ENCODE assay signal across 20 mouse cellular contexts in the genomic region with DNA sequence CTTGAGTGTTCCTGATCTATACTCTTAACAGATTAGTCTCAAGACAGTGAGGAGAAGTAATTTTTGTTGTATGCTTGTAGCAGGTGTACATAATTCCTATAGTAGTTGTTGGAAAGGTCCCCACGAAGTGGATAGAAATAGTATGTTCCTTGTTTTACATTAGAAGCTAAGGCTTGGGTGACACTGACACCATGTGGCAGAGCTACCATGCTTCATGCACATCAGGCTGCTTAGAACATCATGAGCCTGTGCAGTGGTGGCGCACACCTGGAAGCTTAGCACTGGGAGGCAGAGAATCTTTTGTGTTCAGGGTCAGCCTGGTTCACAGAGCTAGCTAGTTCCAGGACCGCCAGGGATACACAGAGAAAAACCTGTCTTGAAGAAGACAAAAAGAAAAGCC. TPM values are rescaled to one million over a fixed set of nuclear protein-coding genes. Genes with fewer than 3 reads are reported as not detected.
DNase-seq lines count a peak whose midpoint lies in the region; ATAC-seq and TF ChIP-seq lines count a peak whose summit lies in the region.
"Had no signal": no experiment of that assay in that cellular context is flagged by ENCODE, and none has a peak within 500 bp of the region (broad histone marks: within the 10 kb centered on the region; RNA-seq: fewer than 3 reads in every experiment).

No protein-coding gene starts in this region.

- no peak for ATAC-seq in lung, postnatal 0 days
- no peak for ATAC-seq in stomach, postnatal 0 days (ENCODE audit: low FRiP score, low TSS enrichment)

- peak; percentile 24; the same call in 1 of the 2 replicates for TF ChIP-seq CTCF in cerebellum, adult 2 months (IDR thresholded peaks at IDR 0.05; ENCODE audit: borderline replicate concordance, insufficient read depth, low read depth, low read length)
- TF ChIP-seq CTCF in kidney, adult 2 months (conservative IDR thresholded peaks at IDR 0.05; ENCODE audit: insufficient read depth, insufficient read length, low read depth, low read length): peak; percentile 39; the same call in 1 of the 2 replicates
- TF ChIP-seq CTCF in lung, postnatal 0 days (IDR thresholded peaks at IDR 0.05): peak; percentile 46
- peak; percentile 55 for TF ChIP-seq CTCF in stomach, postnatal 0 days (IDR thresholded peaks at IDR 0.05; ENCODE audit: low read depth)

- TF ChIP-seq EP300 in lung, postnatal 0 days (IDR thresholded peaks at IDR 0.05): no peak
- TF ChIP-seq EP300 in stomach, postnatal 0 days (optimal IDR thresholded peaks at IDR 0.05): no peak

- no peak overlapping the region for H3K4me2 ChIP-seq in lung, postnatal 0 days (replicated peaks; ENCODE audit: low read depth, low read length)
- no peak overlapping the region for H3K4me2 ChIP-seq in stomach, postnatal 0 days (replicated peaks; ENCODE audit: low read depth)
- H3K4me2 ChIP-seq: embryonic facial prominence, embryonic 15.5 days; forebrain, embryonic 12.5 days; liver, embryonic 15.5 days; midbrain, embryonic 12.5 days; neural tube, embryonic 12.5 days had no signal

- no peak overlapping the region for H3K27ac ChIP-seq in cerebellum, adult 2 months (ENCODE audit: insufficient read depth, low read length)
- H3K27ac ChIP-seq in kidney, adult 2 months (ENCODE audit: insufficient read depth, low read depth, low read length): no peak overlapping the region
- H3K27ac ChIP-seq in lung, postnatal 0 days (ENCODE audit: low read length): no peak overlapping the region
- no peak overlapping the region for H3K27ac ChIP-seq in stomach, postnatal 0 days (replicated peaks)
- H3K27ac ChIP-seq: embryonic facial prominence, embryonic 15.5 days; forebrain, embryonic 12.5 days; liver, embryonic 15.5 days; macrophage; midbrain, embryonic 12.5 days; neural tube, embryonic 12.5 days had no signal

- H3K36me3 ChIP-seq in kidney, adult 2 months (ENCODE audit: control insufficient read depth, insufficient read depth, low read length): peaks cover 9% of the 10 kb centered on the region
- peaks cover 34% of the 10 kb centered on the region; the same call in 1 of the 2 replicates for H3K36me3 ChIP-seq in lung, postnatal 0 days (ENCODE audit: insufficient read depth, low read length)
- peaks cover 30% of the 10 kb centered on the region for H3K36me3 ChIP-seq in stomach, postnatal 0 days (ENCODE audit: control insufficient read depth, insufficient read depth, low read length)

- no peaks in the 10 kb centered on the region for H3K9me3 ChIP-seq in lung, postnatal 0 days (ENCODE audit: low read length)
- no peaks in the 10 kb centered on the region for H3K9me3 ChIP-seq in stomach, postnatal 0 days (ENCODE audit: control insufficient read depth, low read length)
- H3K9me3 ChIP-seq: embryonic facial prominence, embryonic 15.5 days; forebrain, embryonic 12.5 days; liver, embryonic 15.5 days; midbrain, embryonic 12.5 days; neural tube, embryonic 12.5 days had no signal

- no peak overlapping the region for H3K4me3 ChIP-seq in cerebellum, adult 2 months (replicated peaks; ENCODE audit: insufficient read depth, low read depth, low read length)
- H3K4me3 ChIP-seq in kidney, adult 2 months (ENCODE audit: insufficient read depth, low read depth, low read length): no peak overlapping the region
- H3K4me3 ChIP-seq in lung, postnatal 0 days (ENCODE audit: low read depth, low read length): no peak overlapping the region
- no peak overlapping the region for H3K4me3 ChIP-seq in stomach, postnatal 0 days (ENCODE audit: low read depth, low read length)
- H3K4me3 ChIP-seq: embryonic facial prominence, embryonic 15.5 days; forebrain, embryonic 12.5 days; liver, embryonic 15.5 days; midbrain, embryonic 12.5 days; neural tube, embryonic 12.5 days had no signal

- no peak for DNase-seq in cerebellum, adult 2 months
- DNase-seq in cerebellum, postnatal 25 days: no peak
- DNase-seq in kidney, adult 2 months: no peak
- no peak for DNase-seq in kidney, adult 11 months
- no peak for DNase-seq in lung, postnatal 0 days (ENCODE audit: low spot score)
- no peak for DNase-seq in lung, postnatal 10 days
- DNase-seq in stomach, postnatal 0 days (ENCODE audit: low spot score): no peak
- DNase-seq in adrenal gland, postnatal 14 days: no peak
- DNase-seq: cerebellum, adult 18-20 months; heart, adult 18-20 months; heart, postnatal 14 days; thymus, adult 2 months had no signal

- H3K4me1 ChIP-seq in cerebellum, adult 2 months (ENCODE audit: control insufficient read depth, insufficient read depth, low read length): no peaks in the 10 kb centered on the region
- H3K4me1 ChIP-seq in kidney, adult 2 months (ENCODE audit: control insufficient read depth, insufficient read depth, low read length): no peaks in the 10 kb centered on the region
- H3K4me1 ChIP-seq in lung, postnatal 0 days (ENCODE audit: insufficient read depth, low read depth, low read length): no peaks in the 10 kb centered on the region
- H3K4me1 ChIP-seq in stomach, postnatal 0 days (replicated peaks; ENCODE audit: control insufficient read depth, insufficient read depth): no peaks in the 10 kb centered on the region
- H3K4me1 ChIP-seq: embryonic facial prominence, embryonic 15.5 days; forebrain, embryonic 12.5 days; midbrain, embryonic 12.5 days; neural tube, embryonic 12.5 days had no signal

- H3K27me3 ChIP-seq in cerebellum, adult 2 months (ENCODE audit: control insufficient read depth, insufficient read depth, low read length): no peaks in the 10 kb centered on the region
- no peaks in the 10 kb centered on the region for H3K27me3 ChIP-seq in kidney, adult 2 months (replicated peaks; ENCODE audit: control insufficient read depth, insufficient read depth, low read length)
- no peaks in the 10 kb centered on the region for H3K27me3 ChIP-seq in lung, postnatal 0 days (replicated peaks; ENCODE audit: insufficient read depth, low read length)
- no peaks in the 10 kb centered on the region for H3K27me3 ChIP-seq in stomach, postnatal 0 days (ENCODE audit: control insufficient read depth, insufficient read depth, low read length)
- H3K27me3 ChIP-seq: embryonic facial prominence, embryonic 15.5 days; forebrain, embryonic 12.5 days; liver, embryonic 15.5 days; midbrain, embryonic 12.5 days; neural tube, embryonic 12.5 days had no signal

- 78% methylated on average over 3 of the region's 3 CpGs for WGBS in cerebellum, adult 2 months
- WGBS in kidney, adult 2 months: 69% methylated on average over 3 of the region's 3 CpGs
- 86% methylated on average over 3 of the region's 3 CpGs for WGBS in lung, postnatal 0 days
- 88% methylated on average over 3 of the region's 3 CpGs for WGBS in stomach, postnatal 0 days

- no peak for TF ChIP-seq POLR2A in cerebellum, adult 2 months (IDR thresholded peaks at IDR 0.05; ENCODE audit: borderline replicate concordance, insufficient read depth, low read length)
- no peak for TF ChIP-seq POLR2A in kidney, adult 2 months (IDR thresholded peaks at IDR 0.05; ENCODE audit: low read depth, low read length)

- H3K9ac ChIP-seq in lung, postnatal 0 days (replicated peaks; ENCODE audit: low read depth): no peak overlapping the region
- no peak overlapping the region for H3K9ac ChIP-seq in stomach, postnatal 0 days (ENCODE audit: low read length)
- H3K9ac ChIP-seq: embryonic facial prominence, embryonic 15.5 days; forebrain, embryonic 12.5 days; liver, embryonic 15.5 days; midbrain, embryonic 12.5 days; neural tube, embryonic 12.5 days had no signal

RNA-seq across cellular contexts. Expression of gene Anp32b, which starts 15.0 kb away (rescaled TPM):
- polyA plus RNA-seq in cerebellum, adult 2 months (2012; rRNA removed): 44.9 and 51.8 TPM in 2 replicates
- polyA plus RNA-seq in kidney, adult 2 months (2012; rRNA removed): 9.8 and 12.7 TPM in 2 replicates
- 81.3 and 91.0 TPM in 2 replicates for polyA plus RNA-seq in lung, postnatal 0 days (2015; fragmentation: Nextera tagmentation; extraction: Ambion mirVana)
- 88.7 and 97.1 TPM in 2 replicates for polyA plus RNA-seq in stomach, postnatal 0 days (2015; fragmentation: Nextera tagmentation; extraction: Ambion mirVana)
- 156 and 162 TPM in 2 replicates for total RNA-seq in adrenal gland, postnatal 14 days (2021)

RNA-seq across cellular contexts. Expression of gene Nans, which starts 23.3 kb away (rescaled TPM):
- 29.0 and 30.3 TPM in 2 replicates for polyA plus RNA-seq in cerebellum, adult 2 months (2012; rRNA removed)
- polyA plus RNA-seq in kidney, adult 2 months (2012; rRNA removed): 10.8 and 13.8 TPM in 2 replicates
- polyA plus RNA-seq in lung, postnatal 0 days (2015; fragmentation: Nextera tagmentation; extraction: Ambion mirVana): 48.2 and 52.4 TPM in 2 replicates
- polyA plus RNA-seq in stomach, postnatal 0 days (2015; fragmentation: Nextera tagmentation; extraction: Ambion mirVana): 65.1 and 67.7 TPM in 2 replicates
- 31.5 and 43.4 TPM in 2 replicates for total RNA-seq in adrenal gland, postnatal 14 days (2021)

RNA-seq across cellular contexts. Expression of gene Hemgn, which starts 52.4 kb away (rescaled TPM):
- 0.14 and 0.16 TPM in 2 replicates for polyA plus RNA-seq in cerebellum, adult 2 months (2012; rRNA removed)
- 0.03 and 0.04 TPM in 2 replicates for polyA plus RNA-seq in kidney, adult 2 months (2012; rRNA removed)
- 0.73 and 1.0 TPM in 2 replicates for polyA plus RNA-seq in lung, postnatal 0 days (2015; fragmentation: Nextera tagmentation; extraction: Ambion mirVana)
- 0.78 and 1.2 TPM in 2 replicates for polyA plus RNA-seq in stomach, postnatal 0 days (2015; fragmentation: Nextera tagmentation; extraction: Ambion mirVana)
- total RNA-seq in adrenal gland, postnatal 14 days (2021): 1.2 and 9.0 TPM in 2 replicates
- total RNA-seq: layer of hippocampus, postnatal 14 days; left cerebral cortex, postnatal 36 days had no signal
- polyA plus RNA-seq: macrophage had no signal
